Mouse (Mus musculus): Measurements from ENCODE around the gene Gm20388. TPM values are rescaled to one million over a fixed set of nuclear protein-coding genes. Genes with fewer than 3 reads are reported as not detected.

Gene Gm20388
- total RNA-seq, 2 experiments from 2014 or later = 6.8 to 7.8 TPM

GRCm38 (mm10) chr8:121981520-121981895 is 2070.9 kb downstream of the Gm20388 start:
- intact Hi-C loops (cut with DNase I) = loop anchor here (2.0 kb wide), 1 partner anchor 155 kb away; no protein-coding TSS in a partner anchor
- no peak for DNase-seq

DNA sequence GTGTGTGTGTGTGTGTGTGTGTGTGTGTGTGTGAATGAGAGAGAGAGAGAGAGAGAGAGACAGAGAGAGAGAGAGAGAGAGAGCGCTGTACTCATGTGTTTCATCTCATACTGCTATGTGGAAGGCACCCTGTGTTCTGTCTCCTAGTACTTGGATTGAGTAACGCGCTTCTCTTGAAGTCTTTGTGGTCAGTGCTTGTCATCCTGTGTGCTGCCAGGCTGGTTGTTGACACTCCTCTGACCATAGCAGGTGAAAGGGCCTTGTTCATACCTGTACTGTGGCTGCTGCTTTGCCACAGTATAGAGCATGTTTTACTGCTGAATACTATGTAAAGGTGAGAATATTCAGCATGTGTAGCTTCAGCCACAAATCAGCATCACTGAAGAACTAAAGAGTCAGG is 2075.0 kb downstream of the Gm20388 start:
- no peak for DNase-seq
- intact Hi-C loops (cut with DNase I) = no loop called here

- intact Hi-C loops (cut with DNase I) = no loop called here
- DNase-seq = no peak
These were observed 2077.3 kb downstream of the Gm20388 start for GRCm38 (mm10) chr8:121987892-121988291.

DNA sequence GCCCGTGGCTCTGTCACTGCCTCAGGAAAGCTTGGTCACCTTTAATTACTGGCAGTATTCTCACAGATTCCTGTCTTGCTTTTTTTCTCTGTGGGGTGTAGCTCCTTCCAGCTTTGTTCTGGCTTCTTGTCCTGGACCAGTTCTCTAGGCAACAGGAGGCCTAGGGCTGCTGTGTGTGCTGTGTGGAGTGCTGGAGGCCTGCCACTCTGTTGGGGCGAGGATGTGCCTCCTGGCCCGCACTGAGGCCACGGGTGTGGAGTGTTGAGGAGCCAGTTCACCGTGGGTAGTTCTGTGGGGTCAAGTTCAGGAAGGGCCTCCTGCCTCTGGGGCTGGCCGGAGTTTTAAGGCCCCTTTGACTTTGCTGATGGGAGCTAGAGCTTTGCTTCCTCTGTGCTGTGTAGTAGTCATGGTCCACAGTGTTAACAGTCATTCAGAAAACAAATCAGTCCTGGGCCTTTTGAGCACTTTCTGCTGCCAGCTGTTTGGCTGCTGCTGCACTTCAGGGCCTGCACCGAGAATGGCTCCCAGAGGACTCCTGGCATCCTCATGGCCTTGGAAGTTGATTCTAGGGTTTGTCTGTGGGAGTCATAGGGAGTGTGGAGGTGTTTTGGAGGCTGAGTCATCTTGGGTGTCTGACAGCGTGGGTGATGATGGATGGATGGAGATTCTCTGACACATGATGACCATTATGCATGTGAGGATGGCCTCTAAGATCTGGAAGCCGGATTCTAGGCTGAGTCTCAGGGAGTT is 2080.0 kb downstream of the Gm20388 start:
- DNase-seq = peak; percentile 42 to 43
- intact Hi-C loops (cut with DNase I) = loop anchor here (10.0 kb wide), 1 partner anchor 344 kb away; no protein-coding TSS in a partner anchor

GRCm38 (mm10) chr8:121991611-121992010 is 2081.0 kb downstream of the Gm20388 start:
- no peak for DNase-seq

GRCm38 (mm10) chr8:121992911-121993310 is 2082.3 kb downstream of the Gm20388 start:
- DNase-seq = no peak
- intact Hi-C loops (cut with DNase I) = loop anchor here (10.0 kb wide), 1 partner anchor 342 kb away; no protein-coding TSS in a partner anchor

More at GRCm38 (mm10) chr8:121991611-121992010, 2081.0 kb downstream of the Gm20388 start:
- intact Hi-C loops (cut with DNase I) = loop anchor here (10.0 kb wide), 1 partner anchor 343 kb away; no protein-coding TSS in a partner anchor

GRCm38 (mm10) chr8:121995112-121995511 is 2084.5 kb downstream of the Gm20388 start:
- no peak for DNase-seq
- intact Hi-C loops (cut with DNase I) = loop anchor here (5.0 to 10.0 kb wide), 2 partner anchors 142 to 340 kb away; no protein-coding TSS in a partner anchor

DNA sequence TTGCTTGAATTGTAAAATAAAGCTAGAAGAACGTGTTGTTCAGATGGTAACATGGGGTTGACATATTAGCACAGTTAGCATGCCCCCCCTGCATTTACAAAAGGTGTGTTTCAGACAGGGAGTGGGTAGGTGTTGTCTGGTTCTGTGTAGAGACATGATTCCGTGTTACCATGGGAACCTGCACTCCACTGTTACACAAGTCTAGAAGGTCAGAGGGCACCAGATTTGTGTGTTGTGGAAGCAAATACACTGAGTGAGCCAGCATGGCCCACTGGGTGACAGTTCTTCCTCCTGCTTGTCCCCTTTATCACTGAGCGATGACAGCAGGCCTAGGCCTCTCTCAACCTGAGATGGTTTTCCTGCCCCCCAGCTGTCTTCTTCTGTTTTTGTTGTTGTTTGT is 2085.3 kb downstream of the Gm20388 start:
- no peak for DNase-seq
- intact Hi-C loops (cut with DNase I) = loop anchor here (5.0 to 10.0 kb wide), 2 partner anchors 141 to 339 kb away; no protein-coding TSS in a partner anchor

DNA sequence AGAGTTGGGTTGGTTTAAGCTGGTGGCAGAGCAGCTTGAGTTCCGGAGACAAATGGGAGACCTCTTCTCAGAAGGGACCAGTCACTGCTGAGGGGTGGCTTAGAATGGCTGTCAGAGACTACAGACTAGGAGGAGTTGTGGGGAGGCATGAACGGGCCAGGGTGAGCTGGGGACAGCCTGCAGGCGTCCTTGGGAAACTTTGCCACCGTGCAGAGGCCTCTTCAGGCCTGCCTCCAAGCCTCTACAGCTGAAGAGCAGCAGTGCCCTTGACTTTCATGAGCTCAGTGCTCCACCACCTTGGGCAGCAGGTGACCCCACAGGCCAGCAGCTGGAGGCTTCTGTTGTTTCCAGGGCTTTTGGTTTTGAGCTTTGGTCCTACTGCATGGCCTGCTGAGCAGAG is 2088.0 kb downstream of the Gm20388 start:
- intact Hi-C loops (cut with DNase I) = loop anchor here (5.0 to 10.0 kb wide), 2 partner anchors 139 to 336 kb away; no protein-coding TSS in a partner anchor

GRCm38 (mm10) chr8:121999211-121999610 is 2088.6 kb downstream of the Gm20388 start:
- intact Hi-C loops (cut with DNase I) = loop anchor here (5.0 to 10.0 kb wide), 2 partner anchors 138 to 336 kb away; no protein-coding TSS in a partner anchor
- DNase-seq = no peak

More for the DNA sequence above, 2088.0 kb downstream of the Gm20388 start:
- DNase-seq = no peak

- no peak for DNase-seq
These were observed 2090.9 kb downstream of the Gm20388 start for GRCm38 (mm10) chr8:122001339-122002115.

DNA sequence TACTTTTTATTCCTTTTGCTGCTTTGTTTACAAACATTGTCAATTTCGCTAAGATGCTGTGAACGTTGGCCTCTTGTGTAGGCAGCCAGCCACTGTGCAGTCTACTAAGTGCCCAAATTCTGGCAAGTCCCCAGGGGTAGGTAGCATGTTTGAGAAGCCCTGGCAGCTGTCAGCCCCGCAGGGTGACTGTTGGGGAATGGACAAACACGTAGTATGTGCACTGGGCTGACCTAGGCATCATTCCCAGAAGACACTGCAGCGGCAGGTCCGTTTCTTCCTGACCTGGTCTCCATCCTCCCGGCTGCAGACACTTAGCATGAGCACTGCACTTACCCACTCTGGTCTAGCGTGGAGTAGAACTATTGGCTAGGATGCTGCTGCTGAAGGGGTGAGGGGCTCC is 2093.0 kb downstream of the Gm20388 start:
- DNase-seq = no peak
- intact Hi-C loops (cut with DNase I) = no loop called here

More at GRCm38 (mm10) chr8:122001339-122002115, 2090.9 kb downstream of the Gm20388 start:
- intact Hi-C loops (cut with DNase I) = no loop called here

- intact Hi-C loops (cut with DNase I) = no loop called here
- no peak for DNase-seq
These were observed 2093.5 kb downstream of the Gm20388 start for GRCm38 (mm10) chr8:122004131-122004530.

- intact Hi-C loops (cut with DNase I) = no loop called here
- no peak for DNase-seq
These were observed 2095.0 kb downstream of the Gm20388 start for GRCm38 (mm10) chr8:122005422-122006204.

- no peak for DNase-seq
- intact Hi-C loops (cut with DNase I) = no loop called here
These were observed 2096.2 kb downstream of the Gm20388 start for GRCm38 (mm10) chr8:122006688-122007484.

GRCm38 (mm10) chr8:122008395-122008794 is 2097.8 kb downstream of the Gm20388 start:
- intact Hi-C loops (cut with DNase I) = loop anchor here (1.0 kb wide), 1 partner anchor 43 kb away; no protein-coding TSS in a partner anchor
- DNase-seq = no peak

GRCm38 (mm10) chr8:122010638-122011037 is 2100.0 kb downstream of the Gm20388 start:
- intact Hi-C loops (cut with DNase I) = no loop called here
- DNase-seq = no peak

GRCm38 (mm10) chr8:122011066-122011588 is 2100.5 kb downstream of the Gm20388 start:
- intact Hi-C loops (cut with DNase I) = no loop called here

DNA sequence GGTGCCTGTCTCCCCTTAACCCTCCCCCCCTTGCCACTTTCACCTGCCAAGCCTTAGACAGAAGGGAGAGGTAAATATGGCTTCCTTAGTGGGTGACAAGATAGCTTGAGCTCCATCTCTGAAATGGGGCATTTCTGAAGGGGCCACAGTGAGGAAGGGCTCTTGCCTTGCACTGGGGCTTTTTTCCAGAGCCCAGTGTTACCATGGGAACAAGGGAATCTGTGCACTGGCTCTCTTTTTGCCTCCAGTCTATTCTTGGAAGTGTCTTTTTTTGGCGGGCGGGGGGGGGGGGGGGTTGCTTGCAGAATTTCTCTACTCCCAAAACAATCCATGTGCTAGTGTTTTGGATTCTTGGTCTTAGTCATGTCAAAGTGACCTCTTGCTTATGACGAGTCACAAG is 2104.0 kb downstream of the Gm20388 start:
- intact Hi-C loops (cut with DNase I) = no loop called here
- DNase-seq = no peak

More at GRCm38 (mm10) chr8:122011066-122011588, 2100.5 kb downstream of the Gm20388 start:
- no peak for DNase-seq
